Mouse (Mus musculus) kidney, adult 2 months (tissue): Measurements from ENCODE around the gene Abcg8.

Source experiments
- CTCF ChIP-seq: fragments of 200-500 bp; conservative IDR thresholded peaks from 2 replicates; pipeline ENCODE4 v1.5.1; 2011; ENCODE audit warnings: low read depth, mild to moderate bottlenecking, control low read depth, low read length, moderate library complexity, mixed read lengths; ENCODE audit not compliant: insufficient read depth, insufficient read length
- POLR2A ChIP-seq: fragments of 200-500 bp; IDR thresholded peaks from one replicate; pipeline ENCODE4 v1.6.1; 2011; ENCODE audit warnings: low read depth, low read length, control low read depth

DNA sequence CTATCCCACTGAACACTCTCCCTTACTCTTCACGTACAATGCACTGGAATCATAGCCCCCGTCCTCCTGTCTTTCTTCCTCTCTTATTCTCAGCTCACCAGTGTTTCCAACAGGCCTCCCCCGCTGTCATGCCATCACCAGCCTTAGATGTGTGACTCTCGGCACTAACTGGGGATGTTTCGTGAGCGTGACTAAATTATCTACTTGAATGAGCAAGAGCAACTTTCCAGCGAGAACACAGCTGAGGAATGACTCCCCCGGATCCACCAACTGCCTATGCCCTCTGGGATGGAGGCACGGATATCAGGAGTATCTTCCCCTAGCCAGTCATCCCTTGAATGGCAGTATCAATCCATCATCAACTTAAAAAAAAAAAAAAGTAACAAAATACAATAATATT, 47.9 kb downstream of the Abcg8 start:
- TF ChIP-seq CTCF = no peak
- no peak for TF ChIP-seq POLR2A
